Mouse (Mus musculus) cerebellum, postnatal 4 days (tissue): Measurements from ENCODE around the gene Rpl21.
A peak's percentile ranks its signal among the peaks of the same experiment; 100 is the strongest.

Experiments
- DNase-seq, 2 experiments: peaks; one replicate each; pipeline ENCODE4 v3.0.0; 2022; ENCODE audit warnings: low spot score in 2 of 2, mixed read lengths in 1 of 2

Gene Rpl21

DNA sequence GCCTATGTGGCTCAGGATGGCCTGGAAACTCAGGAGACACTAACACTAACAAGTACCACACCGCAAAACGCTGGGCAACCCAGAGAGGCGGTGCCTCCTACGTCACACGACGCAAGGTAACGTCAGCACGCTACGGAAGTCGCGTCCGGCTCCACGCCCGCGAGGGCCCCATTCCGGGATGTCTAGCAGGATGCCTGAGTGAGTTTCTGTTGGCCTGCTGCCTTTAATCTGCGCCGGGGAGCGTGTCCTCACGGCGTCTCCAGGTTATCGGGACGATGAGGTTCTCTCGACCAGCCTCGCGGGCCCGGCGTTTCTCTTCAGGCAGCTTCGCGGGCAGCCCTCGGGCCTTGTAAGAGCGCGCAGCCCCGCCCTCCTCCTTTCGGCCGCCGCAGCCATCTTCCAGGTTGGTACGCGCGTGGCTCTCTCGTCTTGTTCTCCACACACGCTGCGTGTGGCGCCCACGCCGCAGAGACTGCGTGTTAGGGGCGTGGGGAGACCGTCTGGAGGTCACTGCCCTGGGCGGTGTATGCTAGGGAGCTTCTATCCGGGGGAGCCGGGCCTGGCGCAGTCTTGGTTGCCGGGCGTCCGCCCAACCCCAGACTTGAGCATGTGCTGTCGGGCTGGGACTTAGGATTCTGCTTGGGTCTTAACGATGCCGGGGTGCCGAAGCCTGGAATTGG, at the start of gene Rpl21:
Gene Rpl21, plus strand, starts transcription at position 122 of the 680 bp plus-strand sequence.
- DNase-seq, result peak; percentile 73 to 90

DNA sequence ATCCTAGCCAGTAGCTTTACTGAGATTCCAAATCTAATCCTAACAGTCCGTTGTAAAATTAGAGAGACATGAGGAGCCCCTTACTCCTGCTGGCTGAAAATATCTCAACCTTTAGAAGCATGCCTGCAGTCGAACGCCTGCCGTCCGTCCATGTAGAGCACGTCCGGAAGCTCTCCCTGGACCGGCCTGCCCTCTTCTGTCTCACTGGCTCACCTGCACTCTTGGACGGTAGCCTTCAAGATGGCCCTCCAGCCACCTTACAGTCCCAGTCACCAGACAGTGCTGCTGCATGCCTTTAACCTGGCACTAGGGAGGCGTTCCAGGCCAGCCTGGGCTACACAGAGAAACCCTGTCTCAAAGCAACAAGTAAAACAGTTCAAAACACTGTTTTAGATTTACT, 49.4 kb upstream of the Rpl21 start:
- DNase-seq, result no peak

DNA sequence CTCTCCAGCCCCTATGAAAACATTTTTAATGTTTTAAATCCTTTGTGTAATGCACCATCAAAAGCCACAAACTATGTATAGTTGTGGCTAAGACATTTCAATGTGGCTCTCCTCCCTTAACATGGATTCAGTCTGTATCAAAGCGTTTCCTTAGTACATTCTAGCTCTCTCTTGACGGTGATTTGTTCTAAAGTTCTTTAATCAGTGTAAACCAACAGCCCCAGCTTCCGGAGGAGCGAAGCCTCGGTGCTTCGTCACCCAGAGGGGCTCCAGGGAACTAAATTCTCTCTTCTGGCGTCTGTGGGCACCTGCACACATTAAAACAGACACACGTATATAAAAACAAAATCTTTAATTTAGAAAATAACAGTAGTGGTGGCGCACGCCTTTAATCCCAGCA, 48.8 kb upstream of the Rpl21 start:
- DNase-seq, result no peak

DNA sequence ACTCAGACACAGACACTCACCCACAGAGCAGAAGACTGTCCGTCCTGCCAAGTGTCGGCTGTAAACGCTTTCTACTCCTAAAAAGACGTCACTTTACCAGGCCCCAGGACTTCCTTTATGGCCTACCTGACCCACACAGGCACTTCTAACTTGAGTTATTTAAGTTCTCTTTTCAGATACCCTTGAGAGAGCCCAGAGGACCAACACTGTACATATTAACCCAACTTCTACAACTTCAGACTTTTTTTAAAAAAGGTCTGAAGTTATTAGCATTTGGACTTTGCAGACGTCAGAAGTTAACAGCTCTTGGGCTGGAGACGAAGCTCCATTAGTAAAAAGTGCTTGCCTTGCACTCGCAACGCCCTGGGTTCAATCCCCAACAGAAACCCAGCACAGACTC, 46.6 kb upstream of the Rpl21 start:
- DNase-seq, result no peak

DNA sequence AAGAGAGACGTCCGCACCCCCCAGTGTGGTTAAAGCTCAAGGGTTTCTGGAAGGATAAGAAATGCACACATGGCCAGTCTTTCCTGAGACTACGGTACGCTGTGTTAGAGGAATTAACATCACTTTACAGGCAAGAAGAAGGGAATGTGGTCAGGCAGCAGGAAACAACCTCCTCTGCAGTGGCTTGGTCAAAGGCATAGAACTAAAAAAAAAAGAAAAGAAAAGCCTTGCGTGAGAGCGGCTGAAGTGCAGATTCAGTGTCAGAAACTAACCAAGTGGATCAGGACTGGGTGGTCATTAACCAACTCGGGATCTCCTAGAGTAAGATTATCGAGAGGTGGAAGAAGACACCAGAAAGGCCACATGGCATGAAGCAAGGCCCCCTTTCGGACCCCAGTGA, 43.3 kb upstream of the Rpl21 start:
- DNase-seq, result no peak

DNA sequence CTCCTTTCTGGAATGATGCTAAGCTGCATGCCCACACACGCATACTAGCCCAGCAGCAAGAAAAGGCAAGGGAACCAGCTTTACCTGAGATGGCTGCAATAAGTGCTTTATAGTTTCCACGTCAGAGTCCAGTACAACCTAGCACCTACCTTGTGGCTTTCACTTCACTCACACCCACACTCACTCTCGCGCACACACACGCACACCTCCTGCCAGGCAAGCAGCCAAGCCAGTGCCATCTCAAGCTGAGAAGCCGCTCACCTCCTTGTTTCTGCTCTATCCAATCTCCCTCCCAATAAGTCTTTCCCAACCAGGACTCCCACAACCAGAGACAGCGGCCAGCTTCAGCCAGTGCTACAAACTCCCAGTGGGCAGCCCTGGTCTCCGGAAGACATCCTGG, 41.7 kb upstream of the Rpl21 start:
- no peak for DNase-seq

DNA sequence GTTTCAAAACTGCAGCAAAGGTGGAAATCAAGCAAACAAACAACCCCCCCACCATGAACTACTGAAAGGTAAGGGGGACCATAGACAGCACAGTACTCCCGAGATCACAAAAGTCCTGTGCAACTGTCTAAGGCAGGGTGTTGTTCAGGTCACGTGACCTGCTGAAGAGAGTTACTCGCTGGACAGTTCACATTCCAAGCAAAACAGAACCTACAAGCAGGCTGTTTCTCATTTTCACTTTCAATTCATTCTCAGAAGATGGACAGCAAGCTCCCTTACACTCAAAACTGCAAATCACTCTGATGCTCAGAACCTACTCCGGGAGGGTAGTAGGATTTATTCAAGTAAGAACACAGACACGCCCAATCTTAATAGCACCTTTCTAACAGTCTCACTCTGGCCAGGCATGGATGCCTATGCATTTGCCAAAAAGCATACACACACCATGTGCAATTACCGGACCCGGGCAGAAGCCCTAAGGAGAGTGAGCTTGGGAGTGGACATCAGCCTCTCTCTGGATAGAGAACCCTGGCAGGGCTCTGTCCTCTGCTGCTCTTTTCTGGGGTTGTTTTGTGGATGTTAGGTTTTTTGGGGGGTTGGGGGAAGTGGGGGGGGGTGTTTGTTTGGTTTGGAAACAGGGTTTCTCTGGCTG, 40.4 kb upstream of the Rpl21 start:
- no peak for DNase-seq

DNA sequence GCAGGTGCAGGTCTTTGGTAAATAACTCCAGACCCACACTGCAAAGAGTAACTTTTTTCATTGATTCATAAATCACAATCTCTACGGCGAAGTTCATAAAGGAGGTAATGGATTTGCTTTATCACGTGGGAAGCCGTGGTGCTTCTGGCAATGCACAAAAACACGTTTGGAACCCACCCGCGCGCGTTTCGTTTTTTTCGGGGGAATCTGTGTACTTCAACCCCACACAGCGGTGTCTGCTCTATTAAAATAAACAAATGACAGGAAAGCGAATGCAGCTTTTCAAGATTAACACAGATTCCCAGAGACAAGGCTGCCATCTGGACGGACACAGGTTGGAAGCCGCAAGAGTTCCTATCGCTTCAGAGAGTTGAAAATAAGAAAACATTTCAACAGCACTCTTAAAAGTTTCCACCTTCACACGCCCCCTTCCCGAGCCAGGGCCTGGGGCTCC, 39.0 kb upstream of the Rpl21 start:
- no peak for DNase-seq

DNA sequence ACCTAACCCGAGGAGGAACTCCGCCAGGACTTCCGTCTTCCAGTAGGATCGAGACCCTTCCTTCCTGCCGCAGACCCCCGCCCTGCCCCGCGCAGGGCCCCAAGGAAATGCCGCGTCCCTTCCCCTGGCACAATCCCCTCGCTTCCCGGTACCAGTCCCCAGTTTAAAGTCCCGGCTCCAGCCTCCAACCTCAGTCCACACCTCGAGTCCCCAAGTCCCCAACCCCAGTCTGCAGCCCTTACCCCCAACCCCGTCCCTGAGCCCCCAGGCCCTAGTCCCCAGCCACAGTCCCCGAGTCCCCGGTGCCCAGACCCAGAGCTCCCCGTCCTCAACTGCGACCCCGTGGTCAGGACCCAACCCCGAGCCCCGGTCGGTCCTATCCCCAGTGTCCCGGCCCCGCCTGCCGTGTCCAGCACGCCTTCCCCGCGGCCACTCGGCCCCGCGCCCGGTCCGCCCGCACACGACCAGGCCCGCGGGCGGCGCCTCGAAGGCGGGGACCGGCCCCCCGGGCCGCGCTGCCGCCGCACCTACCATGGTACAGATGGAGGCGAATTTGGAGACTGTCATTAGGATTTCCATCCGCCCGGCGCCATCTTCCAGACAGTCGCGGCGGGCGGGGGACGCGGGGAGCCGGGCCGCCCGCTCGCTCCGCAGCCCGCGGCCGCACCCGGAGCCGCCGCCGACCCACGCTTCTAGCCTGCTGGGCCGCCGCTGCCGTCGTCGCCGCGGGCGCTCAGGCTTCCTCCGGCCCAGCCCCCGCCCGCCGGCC, 38.4 kb upstream of the Rpl21 start:
- no peak for DNase-seq

DNA sequence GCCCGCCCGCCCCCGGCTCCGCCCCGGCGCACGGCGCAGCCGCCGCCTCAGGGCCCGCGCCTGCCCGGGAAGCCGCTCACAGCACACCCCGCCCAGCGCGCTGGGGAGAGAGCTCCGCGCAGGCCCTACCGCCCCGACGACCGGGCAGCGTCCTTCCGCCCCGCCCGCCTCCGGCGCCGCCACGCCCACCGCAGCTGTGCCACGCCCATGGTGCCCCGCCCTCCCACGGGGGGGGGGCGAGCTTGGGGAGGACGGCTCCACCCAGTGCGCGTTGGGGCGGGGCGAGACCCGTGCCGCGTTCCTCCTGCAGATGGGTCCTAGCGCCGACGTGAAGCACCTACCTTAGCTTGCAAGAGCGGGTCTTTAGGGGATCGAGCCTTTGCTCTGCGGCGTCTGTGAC, 37.8 kb upstream of the Rpl21 start, which contains the start of gene Usp12:
Gene Usp12, minus strand, starts transcription at position 154 of the 400 bp plus-strand sequence.
- DNase-seq, result peak; percentile 97 to 99

DNA sequence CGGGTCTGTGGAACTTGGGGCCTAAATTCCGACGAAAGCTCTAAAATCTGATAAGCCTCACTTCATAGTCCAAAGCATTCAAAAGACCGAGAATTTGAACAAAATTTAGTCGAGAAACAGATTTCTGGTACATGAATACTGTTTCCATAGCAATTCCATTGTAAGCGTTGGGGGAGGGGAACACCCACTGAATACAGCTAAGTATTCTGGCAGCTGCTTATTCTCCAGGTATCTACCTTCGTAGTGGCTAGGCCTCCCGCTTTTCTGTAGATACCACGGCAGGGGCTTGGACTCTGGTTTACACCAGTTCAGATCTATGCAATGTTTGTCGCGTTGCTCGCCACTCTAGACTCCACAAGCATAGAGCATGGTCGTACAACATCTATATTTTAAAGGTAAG, 37.0 kb upstream of the Rpl21 start:
- no peak for DNase-seq

DNA sequence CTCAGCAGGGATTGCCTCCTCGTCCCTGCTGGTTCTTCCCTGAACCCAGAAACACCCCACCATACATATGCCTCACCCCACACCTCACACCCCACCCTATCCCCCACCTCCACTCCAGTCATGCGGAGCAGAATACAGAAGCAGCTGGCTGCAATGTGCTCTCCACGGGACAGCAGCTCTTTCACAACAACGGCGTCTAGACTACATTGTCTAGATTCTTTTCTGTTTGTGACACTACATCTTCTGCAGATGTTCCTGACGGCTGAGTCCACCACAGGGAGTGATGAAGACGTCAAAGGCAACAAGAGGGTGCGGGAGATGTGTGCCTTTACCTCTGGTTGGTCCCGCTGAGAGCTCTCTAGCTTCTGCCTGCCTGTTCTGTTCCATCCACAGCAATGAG, 34.7 kb upstream of the Rpl21 start:
- DNase-seq, result no peak

DNA sequence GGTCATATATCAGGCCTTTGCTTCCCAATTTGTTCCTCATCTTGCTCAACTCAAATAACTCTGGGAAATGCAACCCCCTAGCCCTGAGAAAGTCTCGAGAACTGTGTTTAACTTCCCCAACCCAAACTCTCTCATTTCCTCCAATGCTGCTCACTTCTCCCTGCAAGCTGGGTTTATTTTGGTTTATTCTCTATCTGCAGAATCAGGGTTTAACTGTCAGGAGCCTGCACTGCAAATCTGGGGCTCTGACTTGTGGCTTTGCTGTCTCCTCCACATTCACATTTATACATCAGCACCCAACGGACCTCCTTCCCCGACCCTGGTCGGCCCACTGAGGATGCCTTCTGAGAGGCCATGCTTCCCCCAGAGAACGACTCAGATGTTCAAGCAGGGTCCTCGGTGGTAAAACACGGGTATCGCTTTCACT, 26.7 kb upstream of the Rpl21 start:
- no peak for DNase-seq

DNA sequence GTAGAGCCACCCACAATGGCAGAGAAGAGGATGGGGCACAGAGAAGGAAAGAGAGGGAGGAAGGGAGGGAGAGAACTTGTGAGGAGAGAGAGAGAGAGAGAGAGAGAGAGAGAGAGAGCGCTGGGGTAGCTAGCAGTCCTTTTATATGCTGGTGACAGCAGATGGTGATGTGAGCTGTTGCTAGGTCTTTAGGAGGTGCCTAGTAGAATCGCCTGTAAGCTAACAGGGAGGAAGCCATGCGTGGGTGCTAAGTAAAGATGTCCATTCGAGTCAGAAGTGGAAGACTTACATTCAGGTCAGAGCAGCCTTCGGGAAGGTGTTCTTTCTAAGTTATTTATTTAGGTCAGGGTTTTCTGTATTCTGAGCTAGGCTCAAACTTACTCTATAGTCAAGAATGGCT, 22.7 kb upstream of the Rpl21 start:
- no peak for DNase-seq

DNA sequence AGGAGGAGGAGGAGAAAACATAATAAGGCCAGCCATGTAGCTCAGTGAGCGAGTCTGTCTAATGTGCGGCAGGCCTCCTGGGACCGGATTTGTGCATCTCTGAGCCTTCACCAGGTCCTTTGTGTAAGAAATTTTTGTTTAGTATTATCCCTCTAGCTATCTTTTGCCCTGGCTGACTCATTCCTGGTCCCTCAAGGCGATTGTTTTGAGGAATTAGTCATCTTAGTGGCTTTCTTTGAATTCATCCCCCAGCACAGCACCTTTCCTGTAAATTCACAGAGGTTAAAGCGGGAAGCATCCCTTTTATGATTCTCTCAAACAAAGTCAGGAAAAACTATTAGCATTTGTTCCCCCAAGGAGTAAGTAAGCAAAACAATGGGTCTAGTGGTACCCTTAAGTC, 19.8 kb upstream of the Rpl21 start:
- no peak for DNase-seq

DNA sequence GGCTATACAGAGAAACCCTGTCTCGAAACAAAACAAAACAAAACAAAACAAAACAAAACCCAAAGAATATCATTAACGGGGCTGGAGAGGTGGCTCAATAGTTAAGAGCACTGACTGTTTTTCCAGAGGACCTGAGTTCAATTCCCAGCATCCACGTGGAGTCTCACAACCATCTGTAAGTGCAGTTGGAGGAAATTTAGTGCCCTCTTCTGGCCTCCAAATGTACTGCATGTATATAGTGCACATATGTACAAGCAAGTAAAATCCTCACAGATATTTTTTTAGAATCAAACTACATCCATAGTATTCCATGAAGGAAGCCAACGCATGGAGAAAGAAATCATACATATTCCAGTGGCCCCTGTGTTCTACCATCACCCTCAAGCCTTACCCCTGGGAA, 19.3 kb upstream of the Rpl21 start:
- DNase-seq, result no peak

DNA sequence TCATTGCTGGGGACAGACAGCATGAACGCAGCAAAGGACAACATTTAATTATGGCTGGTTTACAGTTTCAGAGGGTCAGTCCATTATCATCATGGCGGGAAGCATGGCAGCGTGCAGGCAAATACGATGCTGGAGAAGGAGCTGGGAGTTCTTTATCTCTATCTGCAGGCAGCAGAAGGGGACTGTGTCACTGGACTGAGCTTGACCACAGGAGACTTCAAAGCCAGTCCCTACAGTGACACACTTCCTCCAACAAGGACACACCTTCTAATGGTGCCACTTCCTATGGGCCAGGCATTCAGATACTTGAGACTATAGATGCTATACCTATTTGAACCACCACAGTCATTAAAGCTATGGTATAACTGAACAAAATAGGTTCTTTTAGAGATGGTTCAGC, 17.3 kb upstream of the Rpl21 start:
- no peak for DNase-seq

DNA sequence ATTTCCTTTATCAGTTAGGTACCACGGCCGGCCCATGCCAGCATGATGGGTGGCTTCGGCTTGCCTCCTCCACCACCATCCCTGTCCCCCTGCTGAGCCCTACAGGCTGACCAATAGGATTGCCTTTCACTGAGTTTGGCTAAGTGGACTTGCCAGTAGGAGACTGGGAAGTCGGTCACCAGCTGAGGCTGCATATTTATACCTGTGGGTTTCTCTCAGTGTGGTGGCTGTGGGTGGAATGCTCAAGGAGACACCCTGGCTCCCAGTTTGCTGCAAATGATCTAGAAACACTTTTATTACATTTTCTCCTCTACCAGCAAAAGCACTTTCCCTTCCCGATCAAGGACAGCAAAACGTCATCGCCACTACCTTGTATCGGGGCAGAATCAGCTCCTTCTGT, 15.1 kb upstream of the Rpl21 start:
- DNase-seq, result no peak

DNA sequence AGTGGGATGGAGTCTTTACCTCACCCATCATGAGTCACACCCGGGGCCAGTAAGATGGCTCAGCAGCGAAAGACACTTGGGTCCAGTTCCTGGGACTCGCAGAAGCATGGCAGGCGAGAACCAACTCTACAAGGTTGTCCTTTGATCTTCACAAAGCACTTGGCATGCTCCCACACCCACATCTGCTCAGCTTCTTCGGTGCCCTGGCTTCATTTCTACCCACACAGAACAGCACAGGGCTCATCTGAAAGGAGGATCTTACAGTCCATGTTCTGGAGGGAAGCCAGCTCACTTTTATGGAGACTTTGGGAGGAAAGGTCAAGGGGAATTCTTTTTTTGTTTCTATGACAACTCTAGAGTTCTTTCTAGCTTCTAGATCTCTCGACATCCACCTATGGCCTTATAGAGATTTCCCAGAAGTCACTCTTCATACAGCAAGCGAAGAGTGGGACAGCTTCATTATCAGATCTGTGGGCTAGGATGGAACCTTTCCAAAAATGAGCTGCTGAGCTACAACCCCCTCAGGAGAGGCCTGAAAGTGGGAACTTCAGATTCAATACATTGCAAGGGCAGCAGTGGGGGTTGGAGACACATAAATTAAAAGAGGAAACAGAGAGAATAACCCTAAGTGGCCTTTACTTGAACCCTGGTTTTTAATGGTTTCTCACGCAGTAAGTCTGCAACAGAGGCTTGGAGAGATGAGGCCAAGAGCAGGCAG, 13.6 kb upstream of the Rpl21 start:
- no peak for DNase-seq

DNA sequence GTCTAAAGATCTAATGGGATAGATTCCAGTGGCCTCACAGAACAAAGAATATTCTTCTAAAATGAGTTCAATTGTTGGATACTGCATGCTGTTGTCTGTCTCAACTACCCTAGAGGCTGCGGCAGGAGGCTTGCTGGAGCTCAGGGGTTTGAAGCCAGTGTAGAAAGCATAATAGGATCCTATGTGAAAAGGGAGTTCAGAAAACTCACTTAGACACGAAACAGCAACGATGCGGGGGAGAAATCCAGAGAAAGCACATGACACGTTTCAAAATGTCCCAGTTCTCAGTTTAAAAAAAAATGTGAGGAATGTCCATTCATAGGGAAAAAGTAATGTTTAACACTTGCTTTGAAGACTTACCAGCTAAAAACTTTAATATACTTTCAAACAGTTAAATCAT, 9.7 kb upstream of the Rpl21 start:
- DNase-seq, result no peak

DNA sequence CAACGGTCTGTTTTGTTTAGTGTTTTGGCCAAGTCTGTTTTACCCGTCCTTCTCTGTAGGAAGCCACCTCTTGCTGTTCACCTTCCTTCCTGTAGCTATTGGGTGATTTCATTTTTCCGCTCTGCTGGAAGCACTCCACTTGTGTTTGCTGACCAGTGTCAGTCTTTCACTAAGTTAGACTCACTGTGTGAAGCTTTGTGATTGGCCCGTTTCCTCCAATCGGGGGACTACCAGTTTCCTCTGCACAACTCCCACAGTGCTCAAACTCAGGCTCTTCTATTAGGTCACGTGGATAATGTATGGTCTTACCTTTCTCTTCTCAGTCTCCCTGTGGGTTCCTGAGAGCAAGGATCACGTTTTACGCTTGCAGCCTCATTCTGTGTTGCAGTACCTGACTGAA, 3.2 kb upstream of the Rpl21 start:
- no peak for DNase-seq

DNA sequence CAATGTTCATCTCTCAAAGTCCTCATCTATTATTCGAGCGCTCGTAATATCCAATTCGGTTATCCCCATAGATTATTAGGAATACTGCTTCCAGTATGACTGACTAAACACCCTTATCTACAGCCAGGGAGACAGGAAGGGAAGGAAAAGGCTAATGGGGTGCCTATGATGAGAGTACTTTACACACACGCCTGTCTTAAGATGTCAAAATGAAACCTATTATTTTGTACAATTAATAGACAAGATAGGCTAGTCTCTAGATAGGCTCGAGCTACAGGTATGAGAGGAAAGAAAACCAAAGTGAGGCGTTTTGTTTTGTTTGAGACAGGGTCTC, 288 bp upstream of the Rpl21 start:
- no peak for DNase-seq
